Mouse (Mus musculus) CH12.LX (cell line): ENCODE data around the gene Gtpbp6. TPM values are rescaled to one million over a fixed set of nuclear protein-coding genes. Genes with fewer than 3 reads are reported as not detected.

ENCODE experiments used
- DNase-seq: peaks from one replicate; pipeline ENCODE4 v3.0.0-alpha.2; 2013; ENCODE audit errors: extremely low read depth
- H3K27ac ChIP-seq: 2 replicates; pipeline ENCODE4 v1.5.1; 2012; ENCODE audit warnings: low read depth, mild to moderate bottlenecking, control low read depth, moderate library complexity; ENCODE audit not compliant: insufficient read depth
- H3K27me3 ChIP-seq: replicated peaks from 2 replicates; pipeline ENCODE3; 2012; ENCODE audit warnings: inconsistent platforms
- H3K36me3 ChIP-seq, 2 experiments: replicated peaks in 1 of 2; 2 replicates each; pipeline versions ENCODE3 to v1.6.1; 2012; ENCODE audit warnings: inconsistent platforms in 1 of 2, low read length in 1 of 2, mild to moderate bottlenecking in 1 of 2, mixed read lengths in 1 of 2, moderate library complexity in 1 of 2; ENCODE audit not compliant: control insufficient read depth in 1 of 2, insufficient read depth in 1 of 2
- H3K4me1 ChIP-seq, 2 experiments: 2 replicates each; pipeline ENCODE4 v1.6.1; 2012; ENCODE audit warnings: inconsistent platforms in 1 of 2, moderate library complexity in 1 of 2; ENCODE audit not compliant: insufficient read depth in 2 of 2, control insufficient read depth in 1 of 2
- H3K4me2 ChIP-seq: 2 replicates; pipeline ENCODE4 v1.6.1; 2012; ENCODE audit warnings: low read depth, mild to moderate bottlenecking, control low read depth; ENCODE audit not compliant: poor library complexity, insufficient read depth, severe bottlenecking
- H3K4me3 ChIP-seq, 3 experiments: fragments of 150-350 bp in 1 of 3; sonication (generic) in 1 of 3; replicated peaks in 1 of 3; 2 replicates each; pipeline versions ENCODE3 to v1.5.1; 2011 to 2012; ENCODE audit warnings: low read depth in 2 of 3, low read length in 2 of 3, mild to moderate bottlenecking in 2 of 3, moderate library complexity in 2 of 3, control low read depth in 1 of 3, improper control_type of control experiment in 1 of 3, inconsistent platforms in 1 of 3, mixed read lengths in 1 of 3; ENCODE audit not compliant: poor library complexity in 1 of 3
- H3K79me2 ChIP-seq: replicated peaks from 2 replicates; pipeline ENCODE4 v1.6.1; 2012; ENCODE audit warnings: mild to moderate bottlenecking, moderate library complexity; ENCODE audit not compliant: control insufficient read depth, poor library complexity, insufficient read depth, severe bottlenecking; ENCODE audit errors: extremely low read depth
- H3K9ac ChIP-seq: 2 replicates; pipeline ENCODE4 v1.6.1; 2012; ENCODE audit warnings: low read depth, mild to moderate bottlenecking, control low read depth, moderate library complexity; ENCODE audit not compliant: insufficient read depth
- H3K9me3 ChIP-seq: replicated peaks from 2 replicates; pipeline ENCODE3; 2012; ENCODE audit warnings: low read length, inconsistent platforms, mixed read lengths
- BHLHE40 ChIP-seq: IDR thresholded peaks from 2 replicates; pipeline ENCODE4 v1.6.1; 2011; ENCODE audit warnings: mild to moderate bottlenecking, low read depth, low read length, improper control_type of control experiment
- CHD1 ChIP-seq: IDR thresholded peaks from 2 replicates; pipeline ENCODE4 v1.6.1; 2012; ENCODE audit warnings: low read depth, low read length, improper control_type of control experiment, inconsistent platforms
- E2F4 ChIP-seq: IDR thresholded peaks from 2 replicates; pipeline ENCODE4 v1.6.1; 2011; ENCODE audit warnings: low read depth, low read length, improper control_type of control experiment; ENCODE audit not compliant: insufficient replicate concordance
- ELF1 ChIP-seq: IDR thresholded peaks from 2 replicates; pipeline ENCODE4 v1.6.1; 2014; ENCODE audit warnings: low read depth, mild to moderate bottlenecking, inconsistent platforms, low read length, improper control_type of control experiment
- ETS1 ChIP-seq: conservative IDR thresholded peaks from 2 replicates; pipeline ENCODE4 v1.6.1; 2012; ENCODE audit warnings: low read depth, mild to moderate bottlenecking, inconsistent platforms, low read length, improper control_type of control experiment, moderate library complexity
- GABPA ChIP-seq: IDR thresholded peaks from 2 replicates; pipeline ENCODE4 v1.6.1; 2012; ENCODE audit warnings: low read depth, low read length, improper control_type of control experiment, inconsistent platforms; ENCODE audit not compliant: insufficient replicate concordance
- HCFC1 ChIP-seq: IDR thresholded peaks from 2 replicates; pipeline ENCODE4 v1.6.1; 2012; ENCODE audit warnings: low read depth, mild to moderate bottlenecking, inconsistent platforms, low read length, improper control_type of control experiment
- MAX ChIP-seq: IDR thresholded peaks from 2 replicates; pipeline ENCODE4 v1.6.1; 2011; ENCODE audit warnings: low read length, improper control_type of control experiment
- MXI1 ChIP-seq: IDR thresholded peaks from 2 replicates; pipeline ENCODE4 v1.6.1; 2011; ENCODE audit warnings: mild to moderate bottlenecking, low read depth, low read length, improper control_type of control experiment
- MYC ChIP-seq: IDR thresholded peaks from 2 replicates; pipeline ENCODE4 v1.6.1; 2011; ENCODE audit warnings: low read depth, mild to moderate bottlenecking, improper control_type of control experiment, low read length
- NELFE ChIP-seq: IDR thresholded peaks from 2 replicates; pipeline ENCODE4 v1.6.1; 2011; ENCODE audit warnings: low read depth, low read length, improper control_type of control experiment
- NRF1 ChIP-seq: IDR thresholded peaks from 2 replicates; pipeline ENCODE4 v1.6.1; 2014; ENCODE audit warnings: low read depth, mild to moderate bottlenecking, inconsistent platforms, low read length, improper control_type of control experiment, moderate library complexity
- POLR2A ChIP-seq: IDR thresholded peaks from 2 replicates; pipeline ENCODE4 v1.6.1; 2011; ENCODE audit warnings: low read depth, mild to moderate bottlenecking, improper control_type of control experiment, low read length
- POLR2AphosphoS2 ChIP-seq: IDR thresholded peaks from 2 replicates; pipeline ENCODE4 v1.6.1; 2011; ENCODE audit warnings: low read depth, low read length, improper control_type of control experiment
- RCOR1 ChIP-seq: conservative IDR thresholded peaks from 2 replicates; pipeline ENCODE4 v1.6.1; 2012; ENCODE audit warnings: low read depth, mild to moderate bottlenecking, inconsistent platforms, low read length, improper control_type of control experiment
- SIN3A ChIP-seq: IDR thresholded peaks from 2 replicates; pipeline ENCODE4 v1.6.1; 2012; ENCODE audit warnings: low read length, improper control_type of control experiment, inconsistent platforms
- TBP ChIP-seq: conservative IDR thresholded peaks from 2 replicates; pipeline ENCODE4 v1.6.1; 2011; ENCODE audit warnings: low read depth, low read length, improper control_type of control experiment
- TCF12 ChIP-seq: IDR thresholded peaks from 2 replicates; pipeline ENCODE4 v1.6.1; 2014; ENCODE audit warnings: low read depth, mild to moderate bottlenecking, inconsistent platforms, low read length, improper control_type of control experiment
- UBTF ChIP-seq: IDR thresholded peaks from 2 replicates; pipeline ENCODE4 v1.6.1; 2012; ENCODE audit warnings: low read depth, mild to moderate bottlenecking, inconsistent platforms, low read length, improper control_type of control experiment, moderate library complexity
- USF1 ChIP-seq: IDR thresholded peaks from 2 replicates; pipeline ENCODE4 v1.6.1; 2014; ENCODE audit warnings: low read depth, mild to moderate bottlenecking, inconsistent platforms, low read length, improper control_type of control experiment
- ZC3H11A ChIP-seq: IDR thresholded peaks from 2 replicates; pipeline ENCODE4 v1.6.1; 2012; ENCODE audit warnings: low read depth, mild to moderate bottlenecking, inconsistent platforms, low read length, improper control_type of control experiment
- ZMIZ1 ChIP-seq: IDR thresholded peaks from 2 replicates; pipeline ENCODE4 v1.6.1; 2012; ENCODE audit warnings: low read depth, mild to moderate bottlenecking, inconsistent platforms, low read length, improper control_type of control experiment
- dilution Hi-C: fragments of 300-500 bp; cut with MboI; formaldehyde crosslinking; loops from 2 replicates; pipeline ENCODE4 v1.14.3; 2020; ENCODE audit warnings: low sequenced_read_pairs; ENCODE audit not compliant: extremely low pct_unique_long_range_greater_than_20kb, extremely low pct_ligation_motif_present
- in situ Hi-C: fragments of 300-500 bp; cut with MboI; formaldehyde crosslinking; loops from 3 replicates; pipeline ENCODE4 v1.14.3; 2019; ENCODE audit warnings: low sequenced_read_pairs, low pct_ligation_motif_present, low pct_unique_long_range_greater_than_20kb, mixed read lengths
- polyA plus RNA-seq: library from polyadenylated mRNA; unstranded; fragments of >175 nt; gene quantifications from 2 replicates; pipeline ENCODE4 v1.2.1, GENCODE M21; 2012; ENCODE audit warnings: low read depth; ENCODE audit not compliant: insufficient read length
- total RNA-seq, 2 experiments: library from RNA; depleted of rRNA; stranded (reverse); fragments of 300-350 nt in 1 of 2; fragments of >200 nt in 1 of 2; gene quantifications; 2 replicates each; pipeline ENCODE4 v1.2.3; 2012 to 2014

The Gtpbp6 gene
- total and polyA plus RNA-seq, 3 experiments, result 14.4 to 40.1 (median 27.9) TPM

- Histone ChIP-seq H3K4me3 (peak overlapping the region; percentile 60 to 77 (median 62)), H3K27ac (0 out of 2 replicates have a peak overlapping the region, but pooled peaks have one; percentile 44), H3K4me2 (peak overlapping the region; percentile 64), H3K9ac (peak overlapping the region; percentile 54), H3K79me2 (no peaks in the 10 kb centered on the region), H3K4me1 (peaks cover 0 to 25% of the 10 kb centered on the region in 2 experiments; a peak in 2 of 4 replicates), H3K27me3 (no peaks in the 10 kb centered on the region), H3K36me3 (no peaks in the 10 kb centered on the region), H3K9me3 (no peaks in the 10 kb centered on the region)
- in situ Hi-C loops, result no loop called here
- dilution Hi-C loops, result no loop called here
- TF ChIP-seq POLR2A, result no peak
- no peak for TF ChIP-seq MAX
- no peak for TF ChIP-seq BHLHE40
- TF ChIP-seq ETS1, result 0 out of 2 replicates have a peak, but pooled peaks have one; percentile 12
- TF ChIP-seq UBTF, result no peak
- TF ChIP-seq ZMIZ1, result no peak
- no peak for TF ChIP-seq CHD1
- no peak for TF ChIP-seq E2F4
- TF ChIP-seq RCOR1, result no peak
- no peak for TF ChIP-seq ZC3H11A
- TF ChIP-seq SIN3A, result 0 out of 2 replicates have a peak, but pooled peaks have one; percentile 10
- TF ChIP-seq HCFC1, result no peak; the same call in 1 of the 2 replicates
- no peak; the same call in 1 of the 2 replicates for TF ChIP-seq NELFE
- TF ChIP-seq TCF12, result 0 out of 2 replicates have a peak, but pooled peaks have one; percentile 4
- DNase-seq, result no peak
Measured at GRCm38 (mm10) chr5:110094847-110095213, 13.2 kb downstream of the Gtpbp6 start.

GRCm38 (mm10) chr5:110094030-110094846, 13.8 kb downstream of the Gtpbp6 start, which contains the start of gene Gm35315:
Gene Gm35315, minus strand, starts transcription at chr5:110094420.
- Histone ChIP-seq H3K4me1 (peaks cover 0 to 25% of the 10 kb centered on the region in 2 experiments; a peak in 2 of 4 replicates), H3K36me3 (no peaks in the 10 kb centered on the region), H3K4me3 (peak within 1 kb of the TSS; percentile 60 to 77 (median 62)), H3K79me2 (no peaks in the 10 kb centered on the region), H3K4me2 (peak within 1 kb of the TSS; percentile 88), H3K27me3 (no peaks in the 10 kb centered on the region), H3K9ac (peak within 1 kb of the TSS; percentile 54), H3K27ac (peak within 1 kb of the TSS; percentile 44), H3K9me3 (no peaks in the 10 kb centered on the region)
- dilution Hi-C loops, result no loop called here
- TF ChIP-seq POLR2A (peak; percentile 87), USF1 (no peak), NELFE (peak; percentile 37; the same call in 1 of the 2 replicates), POLR2AphosphoS2 (no peak), SIN3A (peak; percentile 10; the same call in 1 of the 2 replicates), ZMIZ1 (peak; percentile 38; the same call in 1 of the 2 replicates), NRF1 (peak; percentile 61), MYC (peak; percentile 93), RCOR1 (no peak), ELF1 (peak; percentile 80; the same call in 1 of the 2 replicates), MAX (peak; percentile 69), MXI1 (peak; percentile 76), GABPA (no peak), TCF12 (peak; percentile 12; the same call in 1 of the 2 replicates), TBP (peak; percentile 76)
- in situ Hi-C loops, result no loop called here
- DNase-seq, result peak; percentile 90
